Mouse (Mus musculus) intestine, postnatal 0 days (tissue): ENCODE results near the gene Tecpr1. TPM values are rescaled to one million over a fixed set of nuclear protein-coding genes. Genes with fewer than 3 reads are reported as not detected.

Experiments
- ATAC-seq: fragments of 200-750 bp; cut with Nextera tagmentation; 2 replicates; pipeline ENCODE4 v1.8.0; 2017; ENCODE audit warnings: mild to moderate bottlenecking, moderate TSS enrichment, moderate library complexity
- H3K27ac ChIP-seq: fragments of 300-500 bp; sonication (generic); 2 replicates; pipeline ENCODE4 v1.5.1; 2014; ENCODE audit warnings: mild to moderate bottlenecking, low read depth, low read length, moderate library complexity
- H3K27me3 ChIP-seq: fragments of 300-500 bp; sonication (generic); replicated peaks from 2 replicates; pipeline ENCODE4 v1.6.1; 2014; ENCODE audit warnings: low read length, mixed read lengths; ENCODE audit not compliant: control insufficient read depth, insufficient read depth
- H3K36me3 ChIP-seq: fragments of 300-500 bp; sonication (generic); 2 replicates; pipeline ENCODE4 v1.6.1; 2014; ENCODE audit warnings: mild to moderate bottlenecking, moderate library complexity; ENCODE audit not compliant: control insufficient read depth, insufficient read depth
- H3K4me1 ChIP-seq: fragments of 300-500 bp; sonication (generic); replicated peaks from 2 replicates; pipeline ENCODE4 v1.6.1; 2014; ENCODE audit warnings: antibody characterized with exemption, low read length, mixed read lengths; ENCODE audit not compliant: control insufficient read depth, insufficient read depth
- H3K4me2 ChIP-seq: fragments of 300-500 bp; sonication (generic); replicated peaks from 2 replicates; pipeline ENCODE4 v1.6.1; 2014; ENCODE audit warnings: low read depth, mild to moderate bottlenecking, moderate library complexity
- H3K4me3 ChIP-seq: fragments of 300-500 bp; sonication (generic); 2 replicates; pipeline ENCODE4 v1.5.1; 2014; ENCODE audit warnings: low read depth, low read length
- H3K9ac ChIP-seq: fragments of 300-500 bp; sonication (generic); 2 replicates; pipeline ENCODE4 v1.6.1; 2014; ENCODE audit warnings: mild to moderate bottlenecking, low read depth, low read length
- H3K9me3 ChIP-seq: fragments of 300-500 bp; sonication (generic); 2 replicates; pipeline ENCODE4 v1.6.1; 2016; ENCODE audit warnings: mixed run types; ENCODE audit not compliant: control insufficient read depth
- CTCF ChIP-seq: sonication (generic); IDR thresholded peaks from 2 replicates; pipeline ENCODE4 v1.5.1; 2016; ENCODE audit warnings: low read depth, mild to moderate bottlenecking, control low read depth, antibody characterized with exemption, moderate library complexity
- WGBS: fragments of 180-500 bp; shearing (Covaris S2); extraction: QIAGEN DNeasy Blood & Tissue Kit; methylation state at CpG from one replicate; pipeline ENCODE4 v1.1.7; 2014; 5-methylcytosine and 5-hydroxymethylcytosine counted together
- polyA plus RNA-seq: library from polyadenylated mRNA; unstranded; fragments of >200 nt; fragmentation: Nextera tagmentation; extraction: Ambion mirVana; gene quantifications from 2 replicates; pipeline ENCODE4 v1.2.1, GENCODE M21; 2015

Tecpr1 gene
- polyA plus RNA-seq, 1 experiment from 2014 or later = 10.7 TPM

GRCm38 (mm10) chr5:144189950-144190583 lies 33.3 kb downstream of the Tecpr1 start, which contains the start of gene Bhlha15:
Bhlha15 (plus strand) TSS chr5:144190286.
- H3K27ac ChIP-seq = no peak within 1 kb of the TSS
- no peaks in the 10 kb centered on the region for H3K27me3 ChIP-seq
- WGBS = 3% methylated on average over 24 of the region's 26 CpGs
- H3K4me2 ChIP-seq = peak within 1 kb of the TSS; percentile 63
- TF ChIP-seq CTCF = no peak
- no peak within 1 kb of the TSS for H3K9ac ChIP-seq
- peak; percentile 52 for ATAC-seq
- H3K36me3 ChIP-seq = peaks cover 15% of the 10 kb centered on the region
- no peaks in the 10 kb centered on the region for H3K9me3 ChIP-seq
- 0 out of 2 replicates have a peak within 1 kb of the TSS, but pooled peaks have one; percentile 9 for H3K4me3 ChIP-seq
- H3K4me1 ChIP-seq = peaks cover 4% of the 10 kb centered on the region; the same call in 1 of the 2 replicates

GRCm38 (mm10) chr5:144189327-144189726 lies 34.1 kb downstream of the Tecpr1 start:
- no peak overlapping the region for H3K27ac ChIP-seq
- no peak for ATAC-seq
- H3K4me3 ChIP-seq = no peak overlapping the region
- H3K4me1 ChIP-seq = peaks cover 4% of the 10 kb centered on the region; the same call in 1 of the 2 replicates
- TF ChIP-seq CTCF = no peak
- H3K27me3 ChIP-seq = no peaks in the 10 kb centered on the region
- no peak overlapping the region for H3K9ac ChIP-seq
- H3K9me3 ChIP-seq = no peaks in the 10 kb centered on the region
- peaks cover 22% of the 10 kb centered on the region for H3K36me3 ChIP-seq
- no peak overlapping the region for H3K4me2 ChIP-seq
- 79% methylated on average over 7 of the region's 7 CpGs for WGBS

GRCm38 (mm10) chr5:144188422-144188821 lies 35.0 kb downstream of the Tecpr1 start:
- no peaks in the 10 kb centered on the region for H3K27me3 ChIP-seq
- no peaks in the 10 kb centered on the region for H3K9me3 ChIP-seq
- H3K4me3 ChIP-seq = no peak overlapping the region
- 80% methylated on average over 6 of the region's 6 CpGs for WGBS
- H3K4me2 ChIP-seq = no peak overlapping the region
- no peak for TF ChIP-seq CTCF
- no peak overlapping the region for H3K27ac ChIP-seq
- no peak overlapping the region for H3K9ac ChIP-seq
- no peak for ATAC-seq
- peaks cover 4% of the 10 kb centered on the region; the same call in 1 of the 2 replicates for H3K4me1 ChIP-seq
- H3K36me3 ChIP-seq = peaks cover 31% of the 10 kb centered on the region

- H3K4me3 ChIP-seq = no peak overlapping the region
- 89% methylated on average over 21 of the region's 21 CpGs for WGBS
- H3K27ac ChIP-seq = no peak overlapping the region; the same call in 1 of the 2 replicates
- H3K36me3 ChIP-seq = peaks cover 38% of the 10 kb centered on the region
- no peaks in the 10 kb centered on the region for H3K4me1 ChIP-seq
- no peaks in the 10 kb centered on the region for H3K27me3 ChIP-seq
- TF ChIP-seq CTCF = no peak
- no peak overlapping the region for H3K4me2 ChIP-seq
- no peaks in the 10 kb centered on the region for H3K9me3 ChIP-seq
- no peak overlapping the region for H3K9ac ChIP-seq
- no peak for ATAC-seq
Observed at GRCm38 (mm10) chr5:144184350-144185045, 38.9 kb downstream of the Tecpr1 start.

- Histone ChIP-seq H3K4me2 (no peak overlapping the region), H3K4me1 (no peaks in the 10 kb centered on the region), H3K27ac (no peak overlapping the region), H3K4me3 (no peak overlapping the region), H3K9ac (no peak overlapping the region), H3K9me3 (no peaks in the 10 kb centered on the region), H3K27me3 (no peaks in the 10 kb centered on the region), H3K36me3 (peaks cover 44% of the 10 kb centered on the region)
- no peak for TF ChIP-seq CTCF
- no peak for ATAC-seq
- WGBS = 80% methylated on average over 7 of the region's 7 CpGs
Observed at GRCm38 (mm10) chr5:144183647-144184335, 39.6 kb downstream of the Tecpr1 start.

- H3K9me3 ChIP-seq = no peaks in the 10 kb centered on the region
- H3K9ac ChIP-seq = no peak overlapping the region
- no peak for TF ChIP-seq CTCF
- H3K27me3 ChIP-seq = no peaks in the 10 kb centered on the region
- ATAC-seq = 0 out of 2 replicates have a peak, but pooled peaks have one; percentile 10
- H3K4me1 ChIP-seq = no peaks in the 10 kb centered on the region
- 28% methylated on average over 8 of the region's 8 CpGs for WGBS
- H3K27ac ChIP-seq = no peak overlapping the region
- H3K36me3 ChIP-seq = peaks cover 44% of the 10 kb centered on the region
- H3K4me3 ChIP-seq = no peak overlapping the region
- H3K4me2 ChIP-seq = peak overlapping the region; percentile 17; the same call in 1 of the 2 replicates
Observed at GRCm38 (mm10) chr5:144183248-144183559, 40.2 kb downstream of the Tecpr1 start.
